In the genomic region with DNA sequence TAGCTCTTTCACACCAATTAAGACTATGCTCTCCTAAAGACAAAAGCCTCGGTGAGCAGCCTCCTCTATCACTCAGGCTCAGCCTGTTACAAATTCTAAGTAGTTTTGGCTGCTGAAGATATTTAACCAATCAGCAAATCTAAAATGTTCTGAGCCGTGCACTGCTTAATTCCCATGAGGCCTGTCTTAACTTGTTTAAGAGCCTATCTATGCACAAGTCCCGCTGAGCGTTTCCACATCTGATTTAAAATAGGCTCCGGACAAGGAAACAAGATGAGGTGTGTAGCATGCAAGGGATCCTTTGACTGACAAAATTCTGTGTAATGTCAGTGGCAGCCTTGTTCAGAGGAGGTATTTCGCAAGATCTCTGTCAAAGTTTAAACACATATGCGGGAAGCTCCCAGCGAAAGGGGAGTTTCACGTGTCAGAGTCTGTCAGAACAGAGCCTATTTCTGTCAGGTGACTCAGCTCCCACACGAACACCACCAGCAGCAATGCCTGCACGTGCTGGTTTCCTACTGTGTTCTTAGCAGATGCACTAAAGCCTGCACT, we compare ENCODE assay signal across 8 mouse cellular contexts.
DNase-seq lines count a peak whose midpoint lies in the region; ATAC-seq lines count a peak whose summit lies in the region.

No protein-coding gene starts in this region.

- 67% methylated on average over 11 of the region's 11 CpGs for WGBS in forebrain, embryonic 14.5 days
- WGBS in forebrain, embryonic 12.5 days = 70% methylated on average over 11 of the region's 11 CpGs
- WGBS in heart, embryonic 15.5 days = 19% methylated on average over 11 of the region's 11 CpGs
- WGBS in liver, embryonic 12.5 days (ENCODE audit: insufficient replicate concordance) = 50% methylated on average over 11 of the region's 11 CpGs

- no peak overlapping the region for H3K9ac ChIP-seq in forebrain, embryonic 14.5 days (ENCODE audit: low read length)
- no peak overlapping the region for H3K9ac ChIP-seq in forebrain, embryonic 12.5 days
- H3K9ac ChIP-seq in heart, embryonic 15.5 days = no peak overlapping the region
- H3K9ac ChIP-seq in liver, embryonic 12.5 days = no peak overlapping the region

- no peaks in the 10 kb centered on the region for H3K36me3 ChIP-seq in forebrain, embryonic 14.5 days (ENCODE audit: control insufficient read depth, insufficient read depth, low read length)
- no peaks in the 10 kb centered on the region for H3K36me3 ChIP-seq in forebrain, embryonic 12.5 days (replicated peaks)
- no peaks in the 10 kb centered on the region for H3K36me3 ChIP-seq in heart, embryonic 15.5 days
- no peaks in the 10 kb centered on the region for H3K36me3 ChIP-seq in liver, embryonic 12.5 days

- H3K9me3 ChIP-seq in forebrain, embryonic 14.5 days (replicated peaks; ENCODE audit: control insufficient read depth, low read length) = no peaks in the 10 kb centered on the region
- no peaks in the 10 kb centered on the region for H3K9me3 ChIP-seq in forebrain, embryonic 12.5 days
- no peaks in the 10 kb centered on the region for H3K9me3 ChIP-seq in heart, embryonic 15.5 days (replicated peaks)
- no peaks in the 10 kb centered on the region for H3K9me3 ChIP-seq in liver, embryonic 12.5 days (replicated peaks)

- H3K27me3 ChIP-seq in forebrain, embryonic 14.5 days (replicated peaks; ENCODE audit: control insufficient read depth, insufficient read depth, low read length) = no peaks in the 10 kb centered on the region
- H3K27me3 ChIP-seq in forebrain, embryonic 12.5 days = no peaks in the 10 kb centered on the region
- H3K27me3 ChIP-seq in heart, embryonic 15.5 days = no peaks in the 10 kb centered on the region
- H3K27me3 ChIP-seq in liver, embryonic 12.5 days (replicated peaks) = no peaks in the 10 kb centered on the region

- H3K4me2 ChIP-seq in forebrain, embryonic 14.5 days (ENCODE audit: low read length) = no peak overlapping the region
- H3K4me2 ChIP-seq in forebrain, embryonic 12.5 days = no peak overlapping the region
- H3K4me2 ChIP-seq in heart, embryonic 15.5 days = no peak overlapping the region
- H3K4me2 ChIP-seq in liver, embryonic 12.5 days = no peak overlapping the region

- no peak overlapping the region for H3K4me3 ChIP-seq in forebrain, embryonic 14.5 days (ENCODE audit: low read depth, low read length)
- no peak overlapping the region for H3K4me3 ChIP-seq in forebrain, embryonic 12.5 days (replicated peaks)
- no peak overlapping the region for H3K4me3 ChIP-seq in heart, embryonic 15.5 days
- H3K4me3 ChIP-seq in liver, embryonic 12.5 days = no peak overlapping the region

- peak; percentile 25 for DNase-seq in forebrain, embryonic 14.5 days (ENCODE audit: low spot score)
- DNase-seq in NIH3T3 (ENCODE audit: low read depth) = peak; percentile 63
- no peak for DNase-seq in thymus, postnatal 14 days
- DNase-seq in layer of hippocampus, postnatal 25 days (ENCODE audit: extremely low spot score in 1 of 2, low spot score in 1 of 2) = no peak
- no peak for DNase-seq in urinary bladder, postnatal 25 days (ENCODE audit: low spot score)

- H3K27ac ChIP-seq in forebrain, embryonic 14.5 days (ENCODE audit: low read depth, low read length) = no peak overlapping the region
- H3K27ac ChIP-seq in forebrain, embryonic 12.5 days = no peak overlapping the region
- H3K27ac ChIP-seq in heart, embryonic 15.5 days = peak overlapping the region; percentile 78
- no peak overlapping the region for H3K27ac ChIP-seq in liver, embryonic 12.5 days

- no peaks in the 10 kb centered on the region for H3K4me1 ChIP-seq in forebrain, embryonic 14.5 days (ENCODE audit: control insufficient read depth, insufficient read depth, low read length)
- H3K4me1 ChIP-seq in forebrain, embryonic 12.5 days = no peaks in the 10 kb centered on the region
- peaks cover 31% of the 10 kb centered on the region for H3K4me1 ChIP-seq in heart, embryonic 15.5 days (replicated peaks)
- no peaks in the 10 kb centered on the region for H3K4me1 ChIP-seq in liver, embryonic 12.5 days

- no peak for ATAC-seq in forebrain, embryonic 14.5 days
- no peak for ATAC-seq in forebrain, embryonic 12.5 days (ENCODE audit: low FRiP score)
- ATAC-seq in heart, embryonic 15.5 days (replicated peaks; ENCODE audit: insufficient number of reproducible peaks, insufficient read depth, low FRiP score, low read depth) = peak; percentile 61
- ATAC-seq in liver, embryonic 12.5 days = peak; percentile 59

Comparison
In these comparisons a context has a peak if more than half of its experiments do, and no peak if none do; other contexts are left out.
1. ATAC-seq: peak in heart, embryonic 15.5 days (single experiment) and liver, embryonic 12.5 days (single experiment); none in forebrain, embryonic 14.5 days (single experiment) and forebrain, embryonic 12.5 days (single experiment).
2. DNase-seq: peak in forebrain, embryonic 14.5 days (single experiment) and NIH3T3 (single experiment); none in thymus, postnatal 14 days (single experiment), layer of hippocampus, postnatal 25 days (0 of 2) and urinary bladder, postnatal 25 days (single experiment).